Mouse (Mus musculus) neural tube, embryonic 13.5 days (tissue): ENCODE measurements around the gene Schip1. TPM values are rescaled to one million over a fixed set of nuclear protein-coding genes. Genes with fewer than 3 reads are reported as not detected.

ENCODE experiments used
- ATAC-seq: fragments of 200-750 bp; cut with Nextera tagmentation; 2 replicates; pipeline ENCODE4 v1.8.0; 2017; ENCODE audit warnings: low read depth, mild to moderate bottlenecking, moderate TSS enrichment, moderate library complexity
- H3K27ac ChIP-seq: fragments of 300-500 bp; sonication (generic); replicated peaks from 2 replicates; pipeline ENCODE4 v1.5.1; 2015; ENCODE audit warnings: moderate library complexity, mild to moderate bottlenecking, inconsistent platforms
- H3K27me3 ChIP-seq: fragments of 300-500 bp; sonication (generic); 2 replicates; pipeline ENCODE4 v1.6.1; 2015; ENCODE audit warnings: mild to moderate bottlenecking, inconsistent platforms
- H3K36me3 ChIP-seq: fragments of 300-500 bp; sonication (generic); 2 replicates; pipeline ENCODE4 v1.6.1; 2015; ENCODE audit warnings: mild to moderate bottlenecking, inconsistent platforms
- H3K4me1 ChIP-seq: fragments of 300-500 bp; sonication (generic); replicated peaks from 2 replicates; pipeline ENCODE4 v1.6.1; 2015; ENCODE audit warnings: inconsistent platforms
- H3K4me2 ChIP-seq: fragments of 300-500 bp; sonication (generic); 2 replicates; pipeline ENCODE4 v1.6.1; 2015; ENCODE audit warnings: inconsistent platforms, mild to moderate bottlenecking, moderate library complexity
- H3K4me3 ChIP-seq: fragments of 300-500 bp; sonication (generic); 2 replicates; pipeline ENCODE4 v1.5.1; 2015; ENCODE audit warnings: mild to moderate bottlenecking, inconsistent platforms
- H3K9ac ChIP-seq: fragments of 300-500 bp; sonication (generic); 2 replicates; pipeline ENCODE4 v1.6.1; 2015; ENCODE audit warnings: moderate library complexity, mild to moderate bottlenecking, inconsistent platforms
- H3K9me3 ChIP-seq: fragments of 300-500 bp; sonication (generic); 2 replicates; pipeline ENCODE4 v1.6.1; 2016; ENCODE audit warnings: inconsistent platforms
- WGBS: fragments of 180-500 bp; shearing (Covaris S2); methylation state at CpG from one replicate; pipeline ENCODE4 v1.1.7; 2015; 5-methylcytosine and 5-hydroxymethylcytosine counted together
- polyA plus RNA-seq: library from polyadenylated mRNA; unstranded; fragments of >200 nt; fragmentation: Nextera tagmentation; extraction: Ambion mirVana; gene quantifications from 2 replicates; pipeline ENCODE4 v1.2.1, GENCODE M21; 2015

Schip1 gene
- polyA plus RNA-seq, 1 experiment from 2014 or later: 165 TPM

GRCm38 (mm10) chr3:68570319-68570718 is 505.7 kb downstream of the Schip1 start:
- no peak for ATAC-seq
- Histone ChIP-seq H3K36me3 (no peaks in the 10 kb centered on the region), H3K27ac (no peak overlapping the region), H3K4me2 (no peak overlapping the region), H3K9ac (no peak overlapping the region), H3K27me3 (no peaks in the 10 kb centered on the region), H3K4me3 (no peak overlapping the region), H3K9me3 (no peaks in the 10 kb centered on the region), H3K4me1 (peaks cover 45% of the 10 kb centered on the region)
- WGBS: 86% methylated on average over 4 of the region's 4 CpGs

GRCm38 (mm10) chr3:68572249-68573225 is 507.9 kb downstream of the Schip1 start:
- Histone ChIP-seq H3K36me3 (no peaks in the 10 kb centered on the region), H3K4me2 (peak overlapping the region; percentile 70), H3K4me1 (peaks cover 63% of the 10 kb centered on the region), H3K27ac (peak overlapping the region; percentile 98), H3K27me3 (no peaks in the 10 kb centered on the region), H3K9me3 (no peaks in the 10 kb centered on the region), H3K4me3 (peak overlapping the region; percentile 52), H3K9ac (peak overlapping the region; percentile 82)
- WGBS: 5% methylated on average over 28 of the region's 28 CpGs
- peak; percentile 93 for ATAC-seq

GRCm38 (mm10) chr3:68573226-68573624 is 508.6 kb downstream of the Schip1 start:
- Histone ChIP-seq H3K27me3 (no peaks in the 10 kb centered on the region), H3K4me3 (peak overlapping the region; percentile 52), H3K4me2 (peak overlapping the region; percentile 70), H3K4me1 (peaks cover 66% of the 10 kb centered on the region), H3K36me3 (no peaks in the 10 kb centered on the region), H3K9ac (peak overlapping the region; percentile 82), H3K9me3 (no peaks in the 10 kb centered on the region), H3K27ac (peak overlapping the region; percentile 98)
- WGBS: 42% methylated on average over 3 of the region's 3 CpGs
- ATAC-seq: no peak

- 31% methylated on average over 8 of the region's 8 CpGs for WGBS
- H3K9ac ChIP-seq: peak overlapping the region; percentile 82
- peaks cover 75% of the 10 kb centered on the region for H3K4me1 ChIP-seq
- no peak for ATAC-seq
- H3K4me2 ChIP-seq: peak overlapping the region; percentile 70
- H3K36me3 ChIP-seq: no peaks in the 10 kb centered on the region
- peak overlapping the region; percentile 98 for H3K27ac ChIP-seq
- H3K9me3 ChIP-seq: no peaks in the 10 kb centered on the region
- H3K27me3 ChIP-seq: no peaks in the 10 kb centered on the region
- peak overlapping the region; percentile 52 for H3K4me3 ChIP-seq
Observed at GRCm38 (mm10) chr3:68574097-68574496, 509.5 kb downstream of the Schip1 start.

- Histone ChIP-seq H3K4me3 (peak overlapping the region; percentile 52), H3K36me3 (no peaks in the 10 kb centered on the region), H3K9me3 (no peaks in the 10 kb centered on the region), H3K9ac (peak overlapping the region; percentile 82), H3K27me3 (no peaks in the 10 kb centered on the region), H3K4me1 (peaks cover 79% of the 10 kb centered on the region), H3K27ac (peak overlapping the region; percentile 82), H3K4me2 (peak overlapping the region; percentile 70)
- WGBS: 45% methylated on average over 8 of the region's 8 CpGs
- ATAC-seq: no peak
Observed at GRCm38 (mm10) chr3:68574565-68574964, 510.0 kb downstream of the Schip1 start.

- Histone ChIP-seq H3K36me3 (no peaks in the 10 kb centered on the region), H3K4me2 (peak overlapping the region; percentile 70), H3K9me3 (no peaks in the 10 kb centered on the region), H3K27me3 (no peaks in the 10 kb centered on the region), H3K27ac (peak overlapping the region; percentile 82), H3K4me1 (peaks cover 91% of the 10 kb centered on the region), H3K9ac (peak overlapping the region; percentile 10), H3K4me3 (peak overlapping the region; percentile 52; the same call in 1 of the 2 replicates)
- 57% methylated on average over 10 of the region's 10 CpGs for WGBS
- ATAC-seq: no peak
Observed at GRCm38 (mm10) chr3:68575636-68576340, 511.2 kb downstream of the Schip1 start.

- WGBS: 7% methylated on average over 7 of the region's 7 CpGs
- H3K9ac ChIP-seq: peak overlapping the region; percentile 10
- H3K9me3 ChIP-seq: no peaks in the 10 kb centered on the region
- H3K4me2 ChIP-seq: peak overlapping the region; percentile 70
- peaks cover 91% of the 10 kb centered on the region for H3K4me1 ChIP-seq
- no peaks in the 10 kb centered on the region for H3K27me3 ChIP-seq
- peak; percentile 41 for ATAC-seq
- H3K27ac ChIP-seq: peak overlapping the region; percentile 82
- no peak overlapping the region for H3K4me3 ChIP-seq
- no peaks in the 10 kb centered on the region for H3K36me3 ChIP-seq
Observed at GRCm38 (mm10) chr3:68576431-68576830, 511.8 kb downstream of the Schip1 start.

GRCm38 (mm10) chr3:68576948-68577347 is 512.3 kb downstream of the Schip1 start:
- H3K27ac ChIP-seq: peak overlapping the region; percentile 82
- peaks cover 93% of the 10 kb centered on the region for H3K4me1 ChIP-seq
- no peak for ATAC-seq

GRCm38 (mm10) chr3:68581591-68581990 is 517.0 kb downstream of the Schip1 start:
- no peak overlapping the region for H3K4me3 ChIP-seq
- no peaks in the 10 kb centered on the region for H3K9me3 ChIP-seq
- 62% methylated on average over 13 of the region's 13 CpGs for WGBS
- no peak overlapping the region for H3K9ac ChIP-seq
- no peak for ATAC-seq
- no peaks in the 10 kb centered on the region for H3K27me3 ChIP-seq
- no peaks in the 10 kb centered on the region for H3K36me3 ChIP-seq
- no peak overlapping the region for H3K4me2 ChIP-seq
- peak overlapping the region; percentile 87 for H3K27ac ChIP-seq
- peaks cover 89% of the 10 kb centered on the region for H3K4me1 ChIP-seq

More at GRCm38 (mm10) chr3:68576948-68577347, 512.3 kb downstream of the Schip1 start:
- WGBS: 51% methylated on average over 5 of the region's 5 CpGs
- H3K9me3 ChIP-seq: no peaks in the 10 kb centered on the region
- H3K27me3 ChIP-seq: no peaks in the 10 kb centered on the region
- no peak overlapping the region for H3K4me3 ChIP-seq
- H3K36me3 ChIP-seq: no peaks in the 10 kb centered on the region
- peak overlapping the region; percentile 70 for H3K4me2 ChIP-seq
- peak overlapping the region; percentile 10 for H3K9ac ChIP-seq

GRCm38 (mm10) chr3:68582103-68582740 is 517.6 kb downstream of the Schip1 start:
- no peak for ATAC-seq
- 0 out of 2 replicates have a peak overlapping the region, but pooled peaks have one; percentile 48 for H3K9ac ChIP-seq
- H3K27ac ChIP-seq: peak overlapping the region; percentile 87
- H3K4me2 ChIP-seq: peak overlapping the region; percentile 43
- no peak overlapping the region for H3K4me3 ChIP-seq
- no peaks in the 10 kb centered on the region for H3K36me3 ChIP-seq
- peaks cover 89% of the 10 kb centered on the region for H3K4me1 ChIP-seq
- no peaks in the 10 kb centered on the region for H3K27me3 ChIP-seq
- no peaks in the 10 kb centered on the region for H3K9me3 ChIP-seq
- WGBS: 70% methylated on average over 12 of the region's 12 CpGs

GRCm38 (mm10) chr3:68583031-68583693 is 518.6 kb downstream of the Schip1 start:
- peak overlapping the region; percentile 48 for H3K9ac ChIP-seq
- H3K27ac ChIP-seq: peak overlapping the region; percentile 87
- no peak for ATAC-seq
- no peaks in the 10 kb centered on the region for H3K9me3 ChIP-seq
- H3K4me3 ChIP-seq: no peak overlapping the region; the same call in 1 of the 2 replicates
- 5% methylated on average over 14 of the region's 14 CpGs for WGBS
- H3K4me1 ChIP-seq: peaks cover 93% of the 10 kb centered on the region
- no peaks in the 10 kb centered on the region for H3K36me3 ChIP-seq
- peak overlapping the region; percentile 43 for H3K4me2 ChIP-seq
- no peaks in the 10 kb centered on the region for H3K27me3 ChIP-seq
